Mouse (Mus musculus) macrophage (primary cell): ENCODE measurements around the gene Gm10295. TPM values are rescaled to one million over a fixed set of nuclear protein-coding genes. Genes with fewer than 3 reads are reported as not detected.

Experiments used
- H3K27ac ChIP-seq: fragments of 350-480 bp; formaldehyde crosslinking; 2 replicates; pipeline ENCODE4 v1.9.0; 2021
- H3K36me3 ChIP-seq: fragments of 350-480 bp; formaldehyde crosslinking; 2 replicates; pipeline ENCODE4 v1.9.0; 2021; ENCODE audit errors: inconsistent target
- H3K4me3 ChIP-seq: fragments of 350-480 bp; formaldehyde crosslinking; 2 replicates; pipeline ENCODE4 v1.9.0; 2021; ENCODE audit errors: inconsistent target
- H3K79me2 ChIP-seq: fragments of 350-480 bp; formaldehyde crosslinking; 2 replicates; pipeline ENCODE4 v1.9.0; 2021; ENCODE audit errors: inconsistent target
- WGBS: methylation state at CpG from one replicate; pipeline ENCODE4 v1.1.7; 2026; ENCODE audit warnings: inconsistent platforms; ENCODE audit not compliant: missing documents; 5-methylcytosine and 5-hydroxymethylcytosine counted together
- polyA plus RNA-seq: library from polyadenylated mRNA; stranded (reverse); fragments of 250-400 nt; gene quantifications from 3 replicates; pipeline ENCODE4 v1.2.4, GENCODE M21; 2018; ENCODE audit warnings: inconsistent platforms

Gm10295 gene
- polyA plus RNA-seq, 1 experiment from 2014 or later, result not detected

GRCm38 (mm10) chr7:71377983-71378382 lies 26.7 kb upstream of the Gm10295 start:
- Histone ChIP-seq H3K4me3 (no peak overlapping the region), H3K27ac (no peak overlapping the region), H3K36me3 (no peaks in the 10 kb centered on the region), H3K79me2 (no peaks in the 10 kb centered on the region)
- WGBS, result 83% methylated on average over 4 of the region's 6 CpGs

- Histone ChIP-seq H3K36me3 (no peaks in the 10 kb centered on the region), H3K27ac (no peak overlapping the region), H3K79me2 (no peaks in the 10 kb centered on the region), H3K4me3 (no peak overlapping the region)
- 11% methylated on average over 5 of the region's 5 CpGs for WGBS
These were observed 22.8 kb upstream of the Gm10295 start for GRCm38 (mm10) chr7:71374059-71374458.

GRCm38 (mm10) chr7:71371916-71372315 lies 20.6 kb upstream of the Gm10295 start:
- Histone ChIP-seq H3K27ac (no peak overlapping the region), H3K4me3 (no peak overlapping the region), H3K79me2 (no peaks in the 10 kb centered on the region), H3K36me3 (no peaks in the 10 kb centered on the region)
- WGBS, result 68% methylated on average over 2 of the region's 2 CpGs

GRCm38 (mm10) chr7:71370746-71371145 lies 19.5 kb upstream of the Gm10295 start:
- no peak overlapping the region for H3K27ac ChIP-seq
- 17% methylated on average over 2 of the region's 2 CpGs for WGBS
- H3K4me3 ChIP-seq, result no peak overlapping the region
- H3K79me2 ChIP-seq, result no peaks in the 10 kb centered on the region
- H3K36me3 ChIP-seq, result no peaks in the 10 kb centered on the region

GRCm38 (mm10) chr7:71370128-71370527 lies 18.8 kb upstream of the Gm10295 start:
- Histone ChIP-seq H3K36me3 (no peaks in the 10 kb centered on the region), H3K27ac (no peak overlapping the region), H3K79me2 (no peaks in the 10 kb centered on the region), H3K4me3 (no peak overlapping the region)
- WGBS, result 91% methylated on average over 3 of the region's 3 CpGs

GRCm38 (mm10) chr7:71368543-71369181 lies 17.4 kb upstream of the Gm10295 start:
- no peaks in the 10 kb centered on the region for H3K36me3 ChIP-seq
- WGBS, result 87% methylated on average over 13 of the region's 13 CpGs
- no peaks in the 10 kb centered on the region for H3K79me2 ChIP-seq

GRCm38 (mm10) chr7:71355596-71355995 lies 4.3 kb upstream of the Gm10295 start:
- H3K36me3 ChIP-seq, result no peaks in the 10 kb centered on the region
- WGBS, result 58% methylated on average over 5 of the region's 5 CpGs
- no peak overlapping the region for H3K27ac ChIP-seq
- no peak overlapping the region for H3K4me3 ChIP-seq
- H3K79me2 ChIP-seq, result no peaks in the 10 kb centered on the region

More at GRCm38 (mm10) chr7:71368543-71369181, 17.4 kb upstream of the Gm10295 start:
- Histone ChIP-seq H3K4me3 (no peak overlapping the region), H3K27ac (no peak overlapping the region)

GRCm38 (mm10) chr7:71348922-71349321 lies 2.4 kb downstream of the Gm10295 start:
- Histone ChIP-seq H3K27ac (no peak overlapping the region), H3K4me3 (no peak overlapping the region), H3K36me3 (no peaks in the 10 kb centered on the region), H3K79me2 (no peaks in the 10 kb centered on the region)
- WGBS, result 90% methylated on average over 9 of the region's 9 CpGs

- Histone ChIP-seq H3K79me2 (no peaks in the 10 kb centered on the region), H3K4me3 (no peak overlapping the region), H3K36me3 (no peaks in the 10 kb centered on the region), H3K27ac (no peak overlapping the region)
- WGBS, result 84% methylated on average over 11 of the region's 11 CpGs
These were observed 26.2 kb downstream of the Gm10295 start for GRCm38 (mm10) chr7:71324919-71325583.

- Histone ChIP-seq H3K79me2 (no peaks in the 10 kb centered on the region), H3K27ac (no peak overlapping the region), H3K4me3 (no peak overlapping the region), H3K36me3 (no peaks in the 10 kb centered on the region)
- WGBS, result 78% methylated on average over 7 of the region's 7 CpGs
These were observed 38.0 kb downstream of the Gm10295 start for GRCm38 (mm10) chr7:71313148-71313765.

- Histone ChIP-seq H3K36me3 (no peaks in the 10 kb centered on the region), H3K79me2 (no peaks in the 10 kb centered on the region), H3K27ac (no peak overlapping the region), H3K4me3 (no peak overlapping the region)
- WGBS, result 84% methylated on average over 3 of the region's 3 CpGs
These were observed 38.9 kb downstream of the Gm10295 start for GRCm38 (mm10) chr7:71312375-71312774.

- no peaks in the 10 kb centered on the region for H3K36me3 ChIP-seq
- 50% methylated on average over 11 of the region's 11 CpGs for WGBS
- H3K4me3 ChIP-seq, result no peak overlapping the region
- H3K79me2 ChIP-seq, result no peaks in the 10 kb centered on the region
- no peak overlapping the region for H3K27ac ChIP-seq
These were observed 39.9 kb downstream of the Gm10295 start for GRCm38 (mm10) chr7:71311411-71311810.

GRCm38 (mm10) chr7:71308051-71308450 lies 43.2 kb downstream of the Gm10295 start:
- H3K4me3 ChIP-seq, result no peak overlapping the region
- H3K36me3 ChIP-seq, result no peaks in the 10 kb centered on the region
- H3K79me2 ChIP-seq, result no peaks in the 10 kb centered on the region
- WGBS, result 45% methylated on average over 8 of the region's 8 CpGs
- H3K27ac ChIP-seq, result no peak overlapping the region

GRCm38 (mm10) chr7:71302714-71303113 lies 48.6 kb downstream of the Gm10295 start:
- no peaks in the 10 kb centered on the region for H3K36me3 ChIP-seq
- no peak overlapping the region for H3K4me3 ChIP-seq
- H3K79me2 ChIP-seq, result no peaks in the 10 kb centered on the region
- H3K27ac ChIP-seq, result no peak overlapping the region
- 6% methylated on average over 4 of the region's 4 CpGs for WGBS
